In genomic region chr11:34008702-34009101, GRCm38 (mm10) we compare ENCODE assay signal across 8 mouse cellular contexts. TPM values are rescaled to one million over a fixed set of nuclear protein-coding genes. Genes with fewer than 3 reads are reported as not detected.
DNase-seq lines count a peak whose midpoint lies in the region; ATAC-seq and TF ChIP-seq lines count a peak whose summit lies in the region.

No protein-coding gene starts in this region.

- WGBS in kidney, embryonic 15.5 days: 42% methylated on average over 9 of the region's 9 CpGs
- WGBS in bone marrow, adult 2 months: 5% methylated on average over 9 of the region's 9 CpGs
- WGBS in forebrain, embryonic 16.5 days: 45% methylated on average over 9 of the region's 9 CpGs
- WGBS in liver, embryonic 16.5 days (ENCODE audit: insufficient replicate concordance): 6% methylated on average over 9 of the region's 9 CpGs
- 58% methylated on average over 9 of the region's 9 CpGs for WGBS in neural tube, embryonic 11.5 days

- no peaks in the 10 kb centered on the region for H3K36me3 ChIP-seq in kidney, embryonic 15.5 days
- no peaks in the 10 kb centered on the region for H3K36me3 ChIP-seq in forebrain, embryonic 16.5 days (ENCODE audit: control insufficient read depth, insufficient read depth)
- H3K36me3 ChIP-seq in liver, embryonic 16.5 days (ENCODE audit: control insufficient read depth, insufficient read depth): no peaks in the 10 kb centered on the region
- no peaks in the 10 kb centered on the region for H3K36me3 ChIP-seq in neural tube, embryonic 11.5 days (ENCODE audit: control insufficient read depth, insufficient read depth, low read length)

- DNase-seq in kidney, adult 18-20 months: peak; percentile 34
- peak; percentile 72 for DNase-seq in kidney, postnatal 10 days
- DNase-seq in neural tube, embryonic 11.5 days (ENCODE audit: low spot score): peak; percentile 44
- peak; percentile 80 to 86 for DNase-seq in thymus, postnatal 10 days (ENCODE audit: low spot score in 2 of 2)

- no peaks in the 10 kb centered on the region for H3K9me3 ChIP-seq in kidney, embryonic 15.5 days (replicated peaks)
- H3K9me3 ChIP-seq in forebrain, embryonic 16.5 days (ENCODE audit: control insufficient read depth, low read length): no peaks in the 10 kb centered on the region
- no peaks in the 10 kb centered on the region for H3K9me3 ChIP-seq in liver, embryonic 16.5 days (replicated peaks; ENCODE audit: control insufficient read depth, low read length)
- no peaks in the 10 kb centered on the region for H3K9me3 ChIP-seq in neural tube, embryonic 11.5 days (ENCODE audit: control insufficient read depth, low read length)

- no peaks in the 10 kb centered on the region for H3K27me3 ChIP-seq in kidney, embryonic 15.5 days
- H3K27me3 ChIP-seq in forebrain, embryonic 16.5 days (replicated peaks; ENCODE audit: control insufficient read depth, insufficient read depth, low read length): no peaks in the 10 kb centered on the region
- no peaks in the 10 kb centered on the region for H3K27me3 ChIP-seq in liver, embryonic 16.5 days (ENCODE audit: control insufficient read depth, insufficient read depth, low read depth, low read length)
- no peaks in the 10 kb centered on the region for H3K27me3 ChIP-seq in neural tube, embryonic 11.5 days (ENCODE audit: control insufficient read depth, insufficient read depth, low read length)

- TF ChIP-seq POLR2A in bone marrow, adult 2 months (IDR thresholded peaks at IDR 0.05; ENCODE audit: borderline replicate concordance, control insufficient read depth, low read depth, low read length): no peak

- no peak overlapping the region for H3K4me2 ChIP-seq in kidney, embryonic 15.5 days
- no peak overlapping the region for H3K4me2 ChIP-seq in forebrain, embryonic 16.5 days (ENCODE audit: low read length)
- H3K4me2 ChIP-seq in liver, embryonic 16.5 days (ENCODE audit: low read depth, low read length): peak overlapping the region; percentile 49
- no peak overlapping the region for H3K4me2 ChIP-seq in neural tube, embryonic 11.5 days (ENCODE audit: low read depth)

- TF ChIP-seq CTCF in bone marrow, adult 2 months (IDR thresholded peaks at IDR 0.05; ENCODE audit: control insufficient read depth, insufficient read depth, low read length): peak; percentile 79

- H3K4me3 ChIP-seq in kidney, embryonic 15.5 days (replicated peaks): no peak overlapping the region
- H3K4me3 ChIP-seq in bone marrow, adult 2 months (replicated peaks; ENCODE audit: control insufficient read depth, low read depth, low read length): peak overlapping the region; percentile 56
- H3K4me3 ChIP-seq in forebrain, embryonic 16.5 days (replicated peaks; ENCODE audit: low read length): no peak overlapping the region
- H3K4me3 ChIP-seq in liver, embryonic 16.5 days (ENCODE audit: low read depth, low read length): peak overlapping the region; percentile 35
- H3K4me3 ChIP-seq in neural tube, embryonic 11.5 days (ENCODE audit: low read depth, low read length): no peak overlapping the region

- no peak overlapping the region for H3K9ac ChIP-seq in kidney, embryonic 15.5 days
- no peak overlapping the region for H3K9ac ChIP-seq in forebrain, embryonic 16.5 days (replicated peaks; ENCODE audit: low read depth, low read length)
- H3K9ac ChIP-seq in liver, embryonic 16.5 days (ENCODE audit: low read depth, low read length): peak overlapping the region; percentile 33
- no peak overlapping the region for H3K9ac ChIP-seq in neural tube, embryonic 11.5 days (ENCODE audit: low read length)

- H3K4me1 ChIP-seq in kidney, embryonic 15.5 days: peaks cover 4% of the 10 kb centered on the region; the same call in 1 of the 2 replicates
- peaks cover 1% of the 10 kb centered on the region; the same call in 1 of the 2 replicates for H3K4me1 ChIP-seq in bone marrow, adult 2 months (ENCODE audit: control insufficient read depth, insufficient read depth, low read length)
- H3K4me1 ChIP-seq in forebrain, embryonic 16.5 days (replicated peaks; ENCODE audit: control insufficient read depth, insufficient read depth, low read length): 0 out of 2 replicates have a peak, but pooled peaks cover 2% of the 10 kb centered on the region
- H3K4me1 ChIP-seq in liver, embryonic 16.5 days (ENCODE audit: control insufficient read depth, low read depth, low read length): no peaks in the 10 kb centered on the region; the same call in 1 of the 2 replicates
- no peaks in the 10 kb centered on the region for H3K4me1 ChIP-seq in neural tube, embryonic 11.5 days (ENCODE audit: control insufficient read depth, insufficient read depth, low read length)

- no peak overlapping the region for H3K27ac ChIP-seq in kidney, embryonic 15.5 days
- peak overlapping the region; percentile 91 for H3K27ac ChIP-seq in bone marrow, adult 2 months (ENCODE audit: control insufficient read depth, insufficient read depth, low read depth, low read length, poor library complexity)
- H3K27ac ChIP-seq in forebrain, embryonic 16.5 days (ENCODE audit: low read length): no peak overlapping the region
- H3K27ac ChIP-seq in liver, embryonic 16.5 days (ENCODE audit: low read length): peak overlapping the region; percentile 63; the same call in 1 of the 2 replicates
- H3K27ac ChIP-seq in neural tube, embryonic 11.5 days (ENCODE audit: low read depth, low read length): no peak overlapping the region

- no peak for ATAC-seq in kidney, embryonic 15.5 days (replicated peaks; ENCODE audit: low FRiP score)
- peak; percentile 62; the same call in 1 of the 2 replicates for ATAC-seq in forebrain, embryonic 16.5 days
- ATAC-seq in liver, embryonic 16.5 days (ENCODE audit: low read depth): peak; percentile 26; the same call in 1 of the 2 replicates
- ATAC-seq in neural tube, embryonic 11.5 days (ENCODE audit: insufficient read depth, low FRiP score, low TSS enrichment): no peak

RNA-seq across cellular contexts. Expression of gene Kcnip1, which starts 15.8 kb away (rescaled TPM):
- 1.4 and 1.5 TPM in 2 replicates for polyA plus RNA-seq in kidney, embryonic 15.5 days (2015; fragmentation: Nextera tagmentation; extraction: Ambion mirVana)
- polyA plus RNA-seq in bone marrow, adult 2 months (2011; ENCODE audit: insufficient read depth, insufficient read length, low replicate concordance, missing spikeins): not detected in 2 replicates
- polyA plus RNA-seq in forebrain, embryonic 16.5 days (2015; fragmentation: Nextera tagmentation; extraction: Ambion mirVana): 47.8 and 61.8 TPM in 2 replicates
- 0.35 and 0.48 TPM in 2 replicates for polyA plus RNA-seq in liver, embryonic 16.5 days (2015; fragmentation: Nextera tagmentation; extraction: Ambion mirVana)
- 16.0 and 16.7 TPM in 2 replicates for polyA plus RNA-seq in neural tube, embryonic 11.5 days (2014; fragmentation: Nextera tagmentation; extraction: Ambion mirVana)

RNA-seq across cellular contexts. Expression of gene Lcp2, which starts 38.0 kb away (rescaled TPM):
- 2.0 and 3.2 TPM in 2 replicates for polyA plus RNA-seq in kidney, embryonic 15.5 days (2015; fragmentation: Nextera tagmentation; extraction: Ambion mirVana)
- polyA plus RNA-seq in bone marrow, adult 2 months (2011; ENCODE audit: insufficient read depth, insufficient read length, low replicate concordance, missing spikeins): 16.6 and 53.6 TPM in 2 replicates
- 1.7 and 1.8 TPM in 2 replicates for polyA plus RNA-seq in forebrain, embryonic 16.5 days (2015; fragmentation: Nextera tagmentation; extraction: Ambion mirVana)
- polyA plus RNA-seq in liver, embryonic 16.5 days (2015; fragmentation: Nextera tagmentation; extraction: Ambion mirVana): 8.4 and 9.5 TPM in 2 replicates
- 1.9 and 2.2 TPM in 2 replicates for polyA plus RNA-seq in neural tube, embryonic 11.5 days (2014; fragmentation: Nextera tagmentation; extraction: Ambion mirVana)

RNA-seq across cellular contexts. Expression of gene Kcnmb1, which starts 45.9 kb away (rescaled TPM):
- 0.42 and 0.71 TPM in 2 replicates for polyA plus RNA-seq in kidney, embryonic 15.5 days (2015; fragmentation: Nextera tagmentation; extraction: Ambion mirVana)
- not detected in 2 replicates for polyA plus RNA-seq in bone marrow, adult 2 months (2011; ENCODE audit: insufficient read depth, insufficient read length, low replicate concordance, missing spikeins)
- 0.18 and 0.20 TPM in 2 replicates for polyA plus RNA-seq in forebrain, embryonic 16.5 days (2015; fragmentation: Nextera tagmentation; extraction: Ambion mirVana)
- polyA plus RNA-seq in liver, embryonic 16.5 days (2015; fragmentation: Nextera tagmentation; extraction: Ambion mirVana): 0.06 and 0.09 TPM in 2 replicates
- 0.09 and 0.17 TPM in 2 replicates for polyA plus RNA-seq in neural tube, embryonic 11.5 days (2014; fragmentation: Nextera tagmentation; extraction: Ambion mirVana)

Comparison
In these comparisons a context has a peak if more than half of its experiments do, and no peak if none do; other contexts are left out.
1. ATAC-seq: peak in forebrain, embryonic 16.5 days (single experiment) and liver, embryonic 16.5 days (single experiment); none in kidney, embryonic 15.5 days (single experiment) and neural tube, embryonic 11.5 days (single experiment).
2. H3K27ac ChIP-seq: peak in bone marrow, adult 2 months (single experiment) and liver, embryonic 16.5 days (single experiment); none in kidney, embryonic 15.5 days (single experiment), forebrain, embryonic 16.5 days (single experiment) and neural tube, embryonic 11.5 days (single experiment).
3. H3K4me3 ChIP-seq: peak in bone marrow, adult 2 months (single experiment) and liver, embryonic 16.5 days (single experiment); none in kidney, embryonic 15.5 days (single experiment), forebrain, embryonic 16.5 days (single experiment) and neural tube, embryonic 11.5 days (single experiment).
4. Peak in every context shown above with its lines, with median percentiles within 50 percentile points of each other: DNase-seq.